Mouse (Mus musculus): ENCODE data around the gene Ppp1r36. TPM values are rescaled to one million over a fixed set of nuclear protein-coding genes. Genes with fewer than 3 reads are reported as not detected.
"Not testable (repeated sequence)": the region's sequence is repeated elsewhere in the genome, so short reads cannot be mapped to it uniquely, and the experiment has no call there.

Gene Ppp1r36
- polyA plus RNA-seq, 1 experiment, result 0.72 TPM

GRCm38 (mm10) chr12:76435549-76435948 is 18.2 kb downstream of the Ppp1r36 start:
- H3K27me3 ChIP-seq (ENCODE audit: control insufficient read depth, insufficient read depth, low read length), result no peaks in the 10 kb centered on the region
- TF ChIP-seq CTCF (IDR thresholded peaks at IDR 0.05; ENCODE audit: borderline replicate concordance, insufficient read depth, low read depth, low read length) (no peak), POLR2A (IDR thresholded peaks at IDR 0.05; ENCODE audit: borderline replicate concordance, insufficient read depth, low read length) (no peak)
- no peak overlapping the region for H3K27ac ChIP-seq (ENCODE audit: insufficient read depth, low read length)
- H3K4me1 ChIP-seq (ENCODE audit: control insufficient read depth, insufficient read depth, low read length), result no peaks in the 10 kb centered on the region
- DNase-seq, result no peak
- H3K4me3 ChIP-seq (replicated peaks; ENCODE audit: insufficient read depth, low read depth, low read length), result no peak overlapping the region
- WGBS, result 55% methylated on average over 8 of the region's 8 CpGs

- not testable (repeated sequence) for H3K4me1 ChIP-seq (ENCODE audit: control insufficient read depth, insufficient read depth, low read length); H3K27me3 ChIP-seq (ENCODE audit: control insufficient read depth, insufficient read depth, low read length); H3K27ac ChIP-seq (ENCODE audit: insufficient read depth, low read length); H3K4me3 ChIP-seq (replicated peaks; ENCODE audit: insufficient read depth, low read depth, low read length); DNase-seq
- 53% methylated on average over 6 of the region's 6 CpGs for WGBS
Measured at GRCm38 (mm10) chr12:76443488-76443887, 26.1 kb downstream of the Ppp1r36 start.

- DNase-seq, result no peak
- no peak overlapping the region for H3K4me3 ChIP-seq (replicated peaks; ENCODE audit: insufficient read depth, low read depth, low read length)
- H3K27ac ChIP-seq (ENCODE audit: insufficient read depth, low read length), result no peak overlapping the region
- no peaks in the 10 kb centered on the region for H3K4me1 ChIP-seq (ENCODE audit: control insufficient read depth, insufficient read depth, low read length)
- 72% methylated on average over 10 of the region's 10 CpGs for WGBS
- no peaks in the 10 kb centered on the region for H3K27me3 ChIP-seq (ENCODE audit: control insufficient read depth, insufficient read depth, low read length)
- TF ChIP-seq CTCF (IDR thresholded peaks at IDR 0.05; ENCODE audit: borderline replicate concordance, insufficient read depth, low read depth, low read length) (no peak), POLR2A (IDR thresholded peaks at IDR 0.05; ENCODE audit: borderline replicate concordance, insufficient read depth, low read length) (no peak)
Measured at GRCm38 (mm10) chr12:76444359-76444772, 27.0 kb downstream of the Ppp1r36 start.

GRCm38 (mm10) chr12:76444862-76445261 is 27.5 kb downstream of the Ppp1r36 start:
- no peak for DNase-seq
- TF ChIP-seq POLR2A (IDR thresholded peaks at IDR 0.05; ENCODE audit: borderline replicate concordance, insufficient read depth, low read length) (no peak), CTCF (IDR thresholded peaks at IDR 0.05; ENCODE audit: borderline replicate concordance, insufficient read depth, low read depth, low read length) (no peak)
- WGBS, result 77% methylated on average over 6 of the region's 6 CpGs
- Histone ChIP-seq H3K27ac (ENCODE audit: insufficient read depth, low read length) (no peak overlapping the region), H3K4me1 (ENCODE audit: control insufficient read depth, insufficient read depth, low read length) (no peaks in the 10 kb centered on the region), H3K4me3 (replicated peaks; ENCODE audit: insufficient read depth, low read depth, low read length) (no peak overlapping the region), H3K27me3 (ENCODE audit: control insufficient read depth, insufficient read depth, low read length) (no peaks in the 10 kb centered on the region)

GRCm38 (mm10) chr12:76446201-76446600 is 28.9 kb downstream of the Ppp1r36 start:
- WGBS, result 83% methylated on average over 11 of the region's 11 CpGs
- no peak for DNase-seq
- TF ChIP-seq CTCF (IDR thresholded peaks at IDR 0.05; ENCODE audit: borderline replicate concordance, insufficient read depth, low read depth, low read length), result no peak
- TF ChIP-seq POLR2A (IDR thresholded peaks at IDR 0.05; ENCODE audit: borderline replicate concordance, insufficient read depth, low read length), result no peak

GRCm38 (mm10) chr12:76448127-76448526 is 30.8 kb downstream of the Ppp1r36 start:
- DNase-seq, result no peak
- H3K4me3 ChIP-seq (replicated peaks; ENCODE audit: insufficient read depth, low read depth, low read length), result no peak overlapping the region
- H3K4me1 ChIP-seq (ENCODE audit: control insufficient read depth, insufficient read depth, low read length), result no peaks in the 10 kb centered on the region
- TF ChIP-seq CTCF (IDR thresholded peaks at IDR 0.05; ENCODE audit: borderline replicate concordance, insufficient read depth, low read depth, low read length), result no peak
- TF ChIP-seq POLR2A (IDR thresholded peaks at IDR 0.05; ENCODE audit: borderline replicate concordance, insufficient read depth, low read length), result no peak
- H3K27ac ChIP-seq (ENCODE audit: insufficient read depth, low read length), result no peak overlapping the region
- H3K27me3 ChIP-seq (ENCODE audit: control insufficient read depth, insufficient read depth, low read length), result no peaks in the 10 kb centered on the region
- WGBS, result 72% methylated on average over 6 of the region's 6 CpGs

More at GRCm38 (mm10) chr12:76446201-76446600, 28.9 kb downstream of the Ppp1r36 start:
- Histone ChIP-seq H3K27ac (ENCODE audit: insufficient read depth, low read length) (no peak overlapping the region), H3K4me3 (replicated peaks; ENCODE audit: insufficient read depth, low read depth, low read length) (no peak overlapping the region), H3K4me1 (ENCODE audit: control insufficient read depth, insufficient read depth, low read length) (no peaks in the 10 kb centered on the region), H3K27me3 (ENCODE audit: control insufficient read depth, insufficient read depth, low read length) (no peaks in the 10 kb centered on the region)

- DNase-seq, result no peak
- no peak overlapping the region for H3K4me3 ChIP-seq (replicated peaks; ENCODE audit: insufficient read depth, low read depth, low read length)
- H3K4me1 ChIP-seq (ENCODE audit: control insufficient read depth, insufficient read depth, low read length), result no peaks in the 10 kb centered on the region
- H3K27ac ChIP-seq (ENCODE audit: insufficient read depth, low read length), result no peak overlapping the region
- H3K27me3 ChIP-seq (ENCODE audit: control insufficient read depth, insufficient read depth, low read length), result no peaks in the 10 kb centered on the region
- 74% methylated on average over 2 of the region's 2 CpGs for WGBS
- TF ChIP-seq POLR2A (IDR thresholded peaks at IDR 0.05; ENCODE audit: borderline replicate concordance, insufficient read depth, low read length) (no peak), CTCF (IDR thresholded peaks at IDR 0.05; ENCODE audit: borderline replicate concordance, insufficient read depth, low read depth, low read length) (no peak)
Measured at GRCm38 (mm10) chr12:76452203-76452602, 34.9 kb downstream of the Ppp1r36 start.

- H3K4me3 ChIP-seq (replicated peaks; ENCODE audit: insufficient read depth, low read depth, low read length); H3K4me1 ChIP-seq (ENCODE audit: control insufficient read depth, insufficient read depth, low read length); H3K27me3 ChIP-seq (ENCODE audit: control insufficient read depth, insufficient read depth, low read length); DNase-seq; H3K27ac ChIP-seq (ENCODE audit: insufficient read depth, low read length): not testable (repeated sequence)
- WGBS, result 89% methylated on average over 4 of the region's 4 CpGs
Measured at GRCm38 (mm10) chr12:76458445-76458844, 41.1 kb downstream of the Ppp1r36 start.

- Histone ChIP-seq H3K27ac (ENCODE audit: insufficient read depth, low read length) (no peak overlapping the region), H3K27me3 (ENCODE audit: control insufficient read depth, insufficient read depth, low read length) (no peaks in the 10 kb centered on the region), H3K4me3 (replicated peaks; ENCODE audit: insufficient read depth, low read depth, low read length) (no peak overlapping the region), H3K4me1 (ENCODE audit: control insufficient read depth, insufficient read depth, low read length) (no peaks in the 10 kb centered on the region)
- 71% methylated on average over 4 of the region's 4 CpGs for WGBS
- TF ChIP-seq POLR2A (IDR thresholded peaks at IDR 0.05; ENCODE audit: borderline replicate concordance, insufficient read depth, low read length), result no peak
- no peak for TF ChIP-seq CTCF (IDR thresholded peaks at IDR 0.05; ENCODE audit: borderline replicate concordance, insufficient read depth, low read depth, low read length)
- DNase-seq, result no peak
Measured at GRCm38 (mm10) chr12:76459032-76459431, 41.7 kb downstream of the Ppp1r36 start.

Measured in cerebellum, adult 2 months (tissue).